Mouse (Mus musculus) right cerebral cortex, postnatal 14 days (tissue): Measurements from ENCODE around the gene Abca3.
"Not testable (repeated sequence)": the region's sequence is repeated elsewhere in the genome, so short reads cannot be mapped to it uniquely, and the experiment has no call there.

Source experiments
- DNase-seq: peaks from one replicate; pipeline ENCODE4 v3.0.0; 2022

Gene Abca3

DNA sequence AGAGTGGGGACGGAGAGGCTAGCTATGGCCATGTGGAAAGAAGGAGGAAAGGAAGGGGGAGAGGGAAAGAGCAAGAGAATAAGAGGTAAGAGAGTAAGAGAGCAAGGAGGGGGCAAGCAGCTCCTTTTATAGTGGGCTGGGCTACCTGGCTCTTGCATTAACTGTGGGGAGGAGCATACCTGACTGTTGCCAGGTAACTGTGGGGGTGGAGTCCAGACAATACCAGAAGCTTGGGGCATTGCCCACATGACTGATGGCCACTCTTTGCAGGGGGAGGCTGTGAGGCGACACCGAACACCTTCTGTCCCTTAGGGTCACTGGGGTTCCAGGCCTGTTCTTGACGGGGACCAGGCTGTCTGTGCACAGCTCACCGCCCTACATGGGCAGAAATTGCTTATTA, 37.0 kb downstream of the Abca3 start:
- DNase-seq = no peak

DNA sequence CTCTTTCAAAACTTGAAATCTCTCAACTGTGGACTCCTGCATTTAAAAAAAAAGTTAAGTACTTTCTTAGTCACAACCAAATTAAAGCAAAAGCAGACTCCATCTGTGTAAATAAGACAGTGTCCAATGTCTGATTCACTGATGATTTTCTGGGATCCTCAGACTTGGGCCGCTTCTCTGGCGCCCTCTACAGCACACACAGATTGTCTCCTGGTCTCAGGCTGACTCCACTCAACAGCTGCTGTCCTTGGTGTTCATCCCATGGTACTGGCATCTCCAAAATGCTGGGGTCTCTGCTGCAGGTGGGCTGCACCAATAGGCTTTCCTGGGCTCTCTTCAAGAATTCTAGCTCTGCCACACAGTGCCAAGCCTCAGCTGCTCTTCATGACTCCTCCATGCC, 38.1 kb downstream of the Abca3 start:
- DNase-seq = peak; percentile 58

DNA sequence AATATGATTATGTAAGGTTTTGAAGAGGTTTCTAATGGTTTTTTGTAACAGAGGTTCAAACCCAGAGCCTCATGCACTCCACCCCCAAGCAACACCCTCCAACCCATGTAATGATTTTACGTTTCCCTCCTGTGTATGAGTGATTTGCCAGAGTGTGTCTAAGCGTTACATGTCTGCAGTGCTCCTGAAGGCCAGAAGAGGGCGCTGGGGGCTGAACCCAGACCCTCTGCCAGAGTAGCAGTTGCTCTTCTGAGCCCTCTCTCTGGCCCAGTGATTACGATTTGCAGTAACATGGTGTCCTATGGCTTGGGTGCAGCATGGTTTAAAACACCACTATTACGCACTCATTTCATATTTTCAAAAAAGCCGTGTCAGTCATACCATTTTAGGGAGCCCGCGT, 39.4 kb downstream of the Abca3 start:
- DNase-seq = no peak

DNA sequence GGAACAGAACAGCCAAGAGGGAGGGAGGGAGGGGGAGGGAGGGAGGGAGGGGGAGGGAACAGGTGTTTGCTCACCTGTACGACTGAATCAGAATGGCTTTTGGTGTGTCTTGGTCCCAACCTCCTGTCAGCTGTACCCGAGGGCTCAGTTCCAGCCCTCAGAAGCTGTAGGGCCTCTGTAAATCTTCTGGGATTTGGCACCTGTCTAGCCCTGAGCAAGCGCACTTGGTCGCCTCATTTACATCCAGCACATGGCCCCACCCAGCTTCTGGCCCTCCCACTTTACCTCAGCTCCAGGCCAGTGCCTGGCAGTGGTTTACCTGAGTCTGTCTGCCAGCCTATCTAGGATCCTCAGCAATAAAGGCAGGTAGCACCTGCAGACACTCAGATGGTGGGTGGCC, 41.8 kb downstream of the Abca3 start:
- no peak for DNase-seq

DNA sequence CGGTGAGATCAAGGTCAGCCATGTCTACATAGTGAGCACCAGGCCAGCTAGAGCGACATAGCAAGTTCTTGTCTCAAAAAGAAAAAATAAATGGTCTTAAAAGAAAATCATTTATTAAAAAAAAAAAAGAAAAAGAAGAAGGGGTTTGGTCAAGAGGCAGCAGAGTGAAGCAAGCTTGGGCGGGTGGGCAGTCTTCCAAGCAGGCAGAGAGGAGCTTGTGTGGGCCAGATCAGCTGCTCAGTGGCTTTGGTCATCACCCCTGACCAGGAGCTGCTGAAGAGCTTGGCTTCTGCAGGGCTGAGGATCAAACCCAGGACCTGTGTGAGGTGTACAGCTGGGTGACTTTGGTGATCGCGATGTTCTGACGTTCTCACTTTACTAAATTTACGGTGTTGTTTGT, 42.7 kb downstream of the Abca3 start:
- DNase-seq = no peak

DNA sequence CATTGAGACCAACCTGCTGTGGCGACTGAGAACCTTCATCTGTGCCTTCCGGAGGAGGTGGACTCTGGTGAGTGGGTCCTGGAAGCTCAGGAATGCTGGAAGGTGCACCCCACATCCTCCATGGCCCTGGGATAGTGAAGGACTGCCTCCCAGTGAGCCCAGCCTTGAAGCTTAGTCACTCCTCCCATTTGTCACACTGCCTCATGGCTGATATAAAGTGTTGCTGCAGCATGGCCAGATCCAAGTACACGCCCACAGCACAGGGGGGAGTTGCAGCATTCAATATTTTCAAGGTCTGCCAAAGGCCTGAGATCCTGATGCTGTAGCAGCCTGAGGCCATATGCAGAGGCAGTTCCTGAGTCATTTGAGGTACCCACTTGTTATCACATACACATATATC, 50.6 kb downstream of the Abca3 start:
- DNase-seq = no peak

DNA sequence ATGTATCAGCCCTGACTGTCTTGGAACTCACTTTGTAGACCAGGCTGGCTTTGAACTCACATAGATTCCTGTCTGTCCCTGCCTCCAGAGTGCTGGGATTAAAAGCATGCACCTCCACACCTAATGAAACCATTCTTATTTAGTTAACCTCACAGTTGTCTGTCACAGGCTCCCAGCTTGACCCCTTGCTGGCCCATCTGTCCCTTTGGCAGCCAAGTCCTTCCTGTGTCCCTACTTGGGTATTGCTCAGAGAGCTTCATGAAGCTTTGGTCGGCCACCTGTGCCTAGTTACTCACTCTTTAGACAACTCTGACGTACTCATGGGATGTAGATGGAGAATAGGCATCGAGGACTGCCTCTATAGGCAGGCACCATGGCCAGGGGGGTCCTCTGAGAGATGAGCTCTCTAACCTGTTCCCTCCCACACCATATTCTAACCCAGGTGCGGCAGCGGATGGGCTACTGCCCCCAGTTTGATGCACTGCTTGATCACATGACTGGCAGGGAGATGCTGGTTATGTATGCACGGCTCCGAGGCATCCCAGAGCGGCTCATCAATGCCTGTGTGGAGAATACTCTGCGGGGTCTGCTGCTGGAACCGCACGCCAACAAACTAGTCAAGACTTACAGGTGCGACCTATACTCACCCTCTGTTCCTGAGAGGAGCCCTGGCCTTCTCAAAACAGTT, 55.5 kb downstream of the Abca3 start:
- no peak for DNase-seq

DNA sequence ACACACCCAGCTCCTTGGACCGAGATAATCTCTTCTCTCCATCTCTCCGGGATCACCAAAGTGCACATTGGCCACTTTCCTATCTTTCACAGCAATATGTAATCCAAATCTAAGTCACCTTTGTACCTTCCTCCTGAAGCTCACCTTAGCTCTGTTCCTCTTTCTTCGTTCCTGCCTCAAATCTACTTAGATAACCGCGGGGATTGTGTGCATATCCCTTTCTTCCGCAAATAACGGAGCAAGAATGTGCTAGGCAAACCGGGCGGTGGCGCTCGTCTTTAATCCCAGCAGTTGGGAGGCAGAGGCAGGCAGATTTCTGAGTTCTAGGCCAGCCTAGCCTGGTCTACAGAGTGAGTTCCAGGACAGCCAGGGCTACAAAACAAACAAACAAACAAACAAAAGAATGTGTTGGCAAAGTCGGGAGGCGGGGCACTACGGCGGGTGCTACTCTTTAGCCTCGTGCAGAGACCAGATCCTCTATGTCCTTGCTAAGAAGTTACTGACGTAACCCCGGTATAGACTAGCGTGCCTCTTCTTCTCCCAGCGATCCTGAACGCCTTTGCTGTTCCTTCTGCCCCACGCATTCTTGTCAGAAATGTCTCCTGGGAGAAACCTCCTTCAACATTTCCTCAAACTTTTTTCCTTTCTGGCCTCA, 61.9 kb downstream of the Abca3 start:
- no peak for DNase-seq

DNA sequence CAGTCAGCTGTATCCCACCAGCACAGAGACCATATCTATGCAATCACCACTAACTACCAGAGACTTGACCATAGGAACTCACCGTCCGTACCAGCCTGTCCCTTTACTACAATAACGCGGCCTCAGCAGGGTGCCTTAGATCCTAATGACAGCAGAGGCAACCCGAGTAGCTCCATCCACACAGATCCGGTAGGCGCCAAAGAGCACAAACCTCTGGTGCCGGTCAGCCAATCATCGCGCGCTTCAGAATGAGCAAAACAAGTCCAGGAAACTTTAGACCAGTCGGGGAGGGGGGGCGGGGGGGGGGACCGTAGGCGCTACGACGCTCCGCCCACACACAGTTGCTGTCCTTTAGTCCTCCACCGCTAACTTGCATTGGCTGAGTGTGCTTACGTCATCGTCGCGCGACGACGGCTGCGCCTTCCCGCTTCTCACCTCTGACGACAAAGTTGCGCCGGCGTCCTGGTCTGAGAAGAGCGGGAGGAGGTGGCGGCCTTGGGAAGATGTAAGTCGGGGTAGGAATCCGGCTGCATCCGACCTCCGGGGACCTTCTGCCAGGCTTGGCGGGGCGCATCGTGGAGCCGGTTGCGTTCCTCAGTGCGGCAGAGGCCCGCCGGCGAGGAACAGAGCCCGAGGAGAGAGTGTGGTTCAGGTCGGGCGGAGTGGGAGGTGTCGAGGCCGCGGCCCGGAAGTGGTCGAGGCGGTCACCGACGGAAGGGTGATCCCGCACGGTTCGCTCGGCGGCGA, 62.7 kb downstream of the Abca3 start, which contains the start of gene Rnps1:
Gene Rnps1 (plus strand): TSS at position 336 of the 747 bp plus-strand sequence.
- peak; percentile 92 for DNase-seq

DNA sequence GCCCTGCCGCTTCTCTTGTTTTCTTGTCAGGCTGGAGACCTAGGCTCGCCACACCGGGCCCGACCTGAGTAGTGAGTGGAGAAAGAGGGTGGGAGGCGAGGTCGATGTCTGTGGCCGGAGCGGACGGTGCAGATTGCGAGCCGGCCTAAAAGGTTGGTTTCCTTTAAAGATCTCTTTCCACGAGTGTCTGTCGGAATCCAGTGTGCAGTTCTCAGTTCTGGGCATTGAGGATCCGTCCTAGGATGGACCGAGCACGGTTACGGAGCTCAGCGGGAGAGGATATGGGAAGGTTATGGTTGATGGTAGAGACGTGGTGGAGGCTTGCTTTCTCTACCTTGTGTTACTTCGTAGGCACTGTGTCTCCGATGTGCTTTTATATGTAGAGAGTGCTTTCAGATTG, 63.3 kb downstream of the Abca3 start:
- no peak for DNase-seq

DNA sequence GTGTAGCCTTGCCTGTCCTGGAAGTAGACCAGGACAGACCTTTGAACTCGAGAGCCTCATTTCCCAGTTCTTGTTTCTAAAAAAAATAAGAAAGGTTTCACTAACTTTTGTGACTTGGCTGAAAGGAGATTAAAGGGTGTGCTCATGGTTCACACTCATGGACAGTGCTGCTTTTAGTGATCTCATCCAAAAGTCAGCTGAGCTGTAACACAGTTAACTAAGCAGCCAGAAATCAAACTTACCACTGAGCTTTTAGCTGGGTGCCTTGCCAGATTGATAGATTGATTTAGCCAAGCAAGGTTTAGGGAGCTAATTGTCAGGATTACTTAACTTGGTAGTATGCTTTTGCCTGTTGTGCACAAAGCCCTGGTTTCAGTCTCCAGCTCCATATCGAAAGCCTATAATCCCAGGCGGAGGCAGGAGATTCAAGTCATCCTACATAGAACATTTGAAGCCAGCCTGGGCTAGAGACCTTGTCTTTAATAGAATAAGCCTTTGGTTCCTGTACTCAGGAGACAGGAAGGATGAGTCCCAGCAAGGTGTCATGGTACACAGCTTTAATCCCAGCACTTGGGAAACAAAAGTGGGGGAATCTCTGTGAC, 64.4 kb downstream of the Abca3 start:
- no peak for DNase-seq

DNA sequence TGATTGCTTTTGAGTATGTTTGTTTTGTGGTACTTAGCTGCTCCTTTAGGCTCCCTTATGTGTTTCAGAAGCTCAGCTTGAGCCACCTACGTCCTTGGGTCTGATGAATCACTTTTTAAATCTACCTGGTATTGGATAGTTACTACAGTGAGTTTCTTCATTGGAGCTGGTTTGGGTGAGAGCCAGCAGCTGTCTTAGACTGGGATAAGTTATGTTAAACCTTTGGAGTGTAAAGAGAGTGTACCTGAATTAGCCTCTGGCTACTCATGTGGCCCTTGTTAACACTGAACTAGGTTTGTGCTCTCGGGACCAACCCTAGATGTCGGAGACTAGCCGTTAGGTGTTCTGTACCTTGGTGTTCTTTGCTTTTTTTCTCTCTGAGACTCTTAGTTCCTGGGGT, 71.4 kb downstream of the Abca3 start:
- DNase-seq = no peak

DNA sequence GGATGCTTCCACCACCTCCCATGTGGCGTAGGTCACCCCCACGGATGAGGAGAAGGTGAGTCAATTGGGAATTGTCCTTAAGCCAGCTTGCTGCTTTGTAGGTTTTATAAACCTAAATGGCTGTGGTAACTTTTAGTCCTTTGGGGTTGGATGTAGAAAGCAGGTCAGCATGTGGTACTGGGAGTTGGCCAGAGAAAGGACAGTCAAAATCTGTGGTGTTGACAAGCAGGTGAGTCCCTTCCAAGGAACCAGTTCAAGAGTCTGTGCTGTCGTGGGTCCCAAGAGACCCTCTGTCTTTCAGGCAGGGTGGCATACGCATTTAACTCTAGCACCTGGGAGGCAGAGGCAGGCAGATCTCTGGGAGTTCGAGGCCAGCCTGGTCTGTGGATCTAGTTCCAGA, 72.7 kb downstream of the Abca3 start:
- no peak for DNase-seq

DNA sequence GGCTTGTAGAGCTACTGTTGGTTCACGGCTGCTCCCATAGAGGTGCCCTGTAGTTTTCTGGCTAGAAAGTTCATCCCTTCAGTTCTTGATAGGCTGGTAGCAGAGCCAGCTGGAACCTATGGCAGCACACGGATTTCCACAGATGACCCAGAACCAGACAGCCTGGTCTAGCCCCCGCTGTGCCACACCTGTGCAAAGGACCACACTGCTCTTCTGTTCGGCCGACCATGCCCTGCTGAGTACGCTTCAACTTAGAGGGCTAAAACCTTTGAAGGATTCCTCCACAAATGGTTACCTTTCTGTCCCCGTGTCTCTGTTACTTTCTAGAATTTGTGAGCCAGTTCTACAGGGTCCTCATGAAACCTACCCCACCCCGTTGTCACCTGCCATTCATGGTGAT, 73.6 kb downstream of the Abca3 start:
- not testable (repeated sequence) for DNase-seq

DNA sequence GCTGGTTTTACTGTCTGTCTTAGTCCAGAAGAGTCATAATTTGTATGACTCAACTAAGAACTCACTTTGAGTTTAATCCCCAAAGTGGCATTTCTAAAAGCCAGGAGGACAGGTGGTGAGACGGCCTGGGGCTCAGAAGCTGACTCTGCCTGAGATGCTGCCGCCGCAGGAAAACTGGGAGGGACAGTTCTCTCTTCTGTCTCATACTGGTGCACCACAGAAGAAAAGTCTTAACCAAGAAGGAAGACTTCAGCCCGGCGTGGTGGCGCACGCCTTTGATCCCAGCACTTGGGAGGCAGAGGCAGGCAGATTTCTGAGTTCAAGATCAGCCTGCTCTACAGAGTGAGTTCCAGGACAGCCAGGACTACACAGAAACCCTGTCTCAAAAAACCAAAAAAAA, 74.2 kb downstream of the Abca3 start:
- DNase-seq = no peak

DNA sequence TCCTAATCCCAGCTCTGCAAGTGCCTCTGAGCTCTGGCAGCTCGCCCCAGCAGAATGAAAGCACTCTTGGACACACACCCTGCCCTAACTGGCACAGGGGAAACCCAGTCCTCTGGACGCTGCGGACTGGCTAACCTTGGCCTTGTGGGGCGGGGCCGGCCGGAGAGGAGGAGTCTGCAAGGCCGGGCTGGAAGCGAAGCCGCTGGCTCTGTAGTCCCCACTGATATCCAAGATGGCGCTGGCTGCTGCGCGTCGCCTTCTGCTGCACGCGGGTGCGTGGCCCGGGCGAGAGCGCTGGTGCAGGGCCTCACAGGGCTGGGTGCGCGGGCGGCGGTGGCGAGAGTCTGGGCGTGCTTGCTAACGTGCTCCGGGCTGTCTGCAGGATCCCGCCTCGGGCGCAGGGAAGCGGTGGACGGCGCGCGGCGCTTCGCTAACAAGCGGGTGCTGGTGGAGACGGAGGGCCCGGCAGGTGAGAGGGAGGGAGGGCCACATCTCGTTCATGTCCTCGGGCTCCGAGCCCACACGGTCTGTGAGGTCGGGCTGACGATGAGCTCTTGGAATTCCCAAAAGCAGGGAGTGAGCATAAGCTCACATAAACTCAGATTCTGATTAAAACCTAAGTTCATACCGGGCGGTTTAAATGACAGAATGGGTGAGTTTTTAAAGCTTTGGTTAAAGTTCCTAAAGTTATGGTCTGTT, 74.9 kb downstream of the Abca3 start, which contains the start of gene Eci1:
Gene Eci1 (plus strand): TSS at position 171 of the 699 bp plus-strand sequence.
- peak; percentile 84 for DNase-seq

DNA sequence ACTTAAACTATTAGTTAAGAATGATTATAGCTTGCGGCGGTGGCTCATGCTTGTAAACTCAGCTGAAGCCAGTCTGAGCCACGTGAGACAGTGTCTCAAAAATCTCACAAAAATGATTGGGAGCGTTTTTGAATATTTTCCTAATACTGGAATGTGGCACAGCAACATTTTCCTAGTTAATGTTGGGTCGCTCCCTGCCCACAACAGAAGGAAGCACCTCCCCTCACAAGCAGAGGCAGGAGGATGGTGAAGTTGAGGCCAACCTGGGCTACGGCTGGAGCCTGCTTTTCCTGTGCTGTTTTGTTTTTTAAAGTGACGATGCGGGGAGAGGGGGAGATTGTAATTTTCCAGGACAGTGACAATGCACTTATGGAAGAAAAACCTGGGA, 75.4 kb downstream of the Abca3 start:
- DNase-seq = no peak

DNA sequence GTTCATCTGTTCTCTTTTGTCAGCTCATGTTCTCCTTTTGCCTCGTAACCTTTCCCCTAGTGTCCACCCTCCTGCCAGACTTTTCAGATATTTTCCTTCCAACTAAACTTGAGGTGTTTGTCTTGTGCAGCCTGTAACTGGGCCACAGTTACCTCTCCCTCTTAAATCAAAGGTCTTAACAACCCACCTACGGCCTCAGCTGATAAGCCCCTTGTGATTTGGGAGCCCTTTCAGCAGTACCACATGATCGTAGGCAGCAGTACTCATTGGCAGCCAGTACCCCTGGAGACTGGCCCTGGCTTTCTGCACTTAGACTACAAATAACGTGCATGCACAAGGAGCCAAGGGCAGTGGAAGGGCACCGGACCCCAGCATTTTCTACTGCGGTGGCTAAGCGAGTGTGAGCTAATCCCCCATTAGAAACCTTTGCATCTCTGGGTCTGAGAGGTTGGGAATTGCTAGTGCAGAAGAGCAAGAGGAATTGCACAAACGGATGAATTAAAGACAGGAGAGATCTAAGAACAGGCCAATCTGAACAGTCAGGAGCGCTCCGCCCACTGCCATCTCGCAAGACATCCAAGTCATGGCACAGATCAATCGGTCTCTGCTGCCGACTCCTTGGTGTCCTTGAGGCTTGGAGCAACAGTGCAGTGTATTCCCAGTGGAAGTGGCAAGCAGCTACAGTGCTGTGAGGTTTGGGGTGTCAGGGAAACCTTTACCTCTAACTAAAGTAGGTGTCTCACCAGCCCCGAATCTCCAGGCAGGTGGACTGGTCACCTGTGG, 77.6 kb downstream of the Abca3 start:
- no peak for DNase-seq

DNA sequence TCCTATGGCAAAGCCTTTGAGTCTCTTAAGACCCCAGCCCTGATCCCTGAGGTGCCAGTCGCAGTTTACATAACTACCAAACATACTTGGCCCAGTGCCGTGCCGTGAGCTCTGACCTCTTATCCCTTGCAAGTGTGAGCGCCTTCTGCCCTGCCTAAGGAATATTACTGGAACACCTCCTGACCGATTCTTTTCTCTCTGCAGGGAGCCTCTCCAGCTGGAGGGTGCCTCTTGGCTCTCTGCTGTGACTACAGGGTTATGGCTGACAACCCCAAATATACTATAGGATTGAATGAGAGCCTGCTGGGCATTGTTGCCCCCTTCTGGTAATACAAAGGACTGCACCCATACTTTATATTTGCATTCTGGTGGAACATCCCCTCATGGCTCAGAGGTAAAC, 85.3 kb downstream of the Abca3 start:
- no peak for DNase-seq

DNA sequence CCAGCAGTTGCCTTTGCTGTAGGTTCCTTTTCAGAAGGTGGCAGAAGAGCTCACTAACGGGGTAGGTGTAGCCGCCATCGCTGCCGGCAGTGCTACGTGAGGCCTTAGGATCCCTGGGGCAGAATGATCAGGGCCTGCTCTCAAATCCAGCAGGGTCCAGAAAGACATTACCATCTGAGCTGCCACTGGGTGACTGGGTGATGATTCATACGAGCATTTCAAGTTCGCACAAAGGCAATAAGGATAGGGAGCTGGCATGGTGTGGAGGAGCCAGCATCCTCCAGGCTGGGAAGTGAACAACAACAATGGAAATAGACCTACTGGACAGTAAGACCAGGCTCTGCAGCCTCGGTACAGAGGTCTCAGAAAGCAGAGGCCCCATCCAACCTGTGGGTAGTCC, 88.6 kb downstream of the Abca3 start:
- DNase-seq = no peak

DNA sequence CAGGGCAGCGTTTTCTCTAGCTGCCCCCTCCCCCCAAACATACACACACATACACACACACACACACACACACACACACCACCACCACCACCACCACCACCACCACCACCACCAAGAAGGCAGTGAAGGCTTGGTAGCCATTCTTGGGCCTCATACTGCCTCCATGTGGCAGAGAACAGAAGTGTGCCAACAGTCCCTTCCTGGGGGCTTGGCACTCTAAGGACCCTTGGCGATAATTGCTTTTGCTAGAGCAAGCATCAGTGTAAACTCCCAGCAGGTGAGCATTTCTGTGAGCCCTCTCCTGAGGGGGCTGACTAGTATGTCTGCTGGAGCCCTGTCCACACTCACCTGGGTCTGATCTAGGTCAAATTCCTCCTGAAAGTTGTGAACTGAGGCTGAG, 89.4 kb downstream of the Abca3 start:
- DNase-seq = no peak

DNA sequence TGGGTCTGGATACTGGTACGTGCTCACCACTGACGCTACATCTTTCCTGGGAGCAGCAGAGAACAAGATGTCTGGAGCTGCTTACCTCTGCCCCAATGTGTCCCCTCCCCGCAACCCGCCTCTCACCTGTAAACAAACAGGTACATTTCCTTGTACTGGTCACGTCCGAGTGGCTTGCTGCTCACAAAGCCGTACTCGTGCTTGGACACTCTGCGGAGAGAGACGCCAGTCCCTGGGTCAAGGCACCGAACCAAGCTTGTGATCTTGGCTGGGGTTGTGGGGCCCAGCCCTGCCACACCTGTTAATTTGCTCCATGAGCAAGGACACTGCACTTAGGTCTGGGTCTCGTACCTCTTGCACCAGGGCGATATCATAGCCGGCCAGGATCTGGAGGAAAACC, 90.4 kb downstream of the Abca3 start:
- DNase-seq = no peak
